Mouse (Mus musculus) lung, postnatal 0 days (tissue): ENCODE measurements at regions not wholly inside any gene's neighbourhood (a gene's known extent, or its start where the extent isn't known, plus 50 kb on each side); places are given as distances from the start of the nearest gene placed in this dataset.

Source experiments
- CTCF ChIP-seq: IDR thresholded peaks from 2 replicates; pipeline ENCODE4 v1.5.1; 2016; ENCODE audit warnings: antibody characterized with exemption, mild to moderate bottlenecking
- EP300 ChIP-seq: IDR thresholded peaks from 2 replicates; pipeline ENCODE4 v1.6.1; 2016; ENCODE audit warnings: antibody characterized with exemption, mild to moderate bottlenecking, control low read depth

GRCm38 (mm10) chr6:81714867-81715266, 208.6 kb upstream of the Gcfc2 start:
- TF ChIP-seq CTCF (no peak), EP300 (no peak)
